Mouse (Mus musculus): Measurements from ENCODE around the gene Ascl3. TPM values are rescaled to one million over a fixed set of nuclear protein-coding genes. Genes with fewer than 3 reads are reported as not detected.

The Ascl3 gene
- polyA plus RNA-seq, 1 experiment = 0.92 TPM

DNA sequence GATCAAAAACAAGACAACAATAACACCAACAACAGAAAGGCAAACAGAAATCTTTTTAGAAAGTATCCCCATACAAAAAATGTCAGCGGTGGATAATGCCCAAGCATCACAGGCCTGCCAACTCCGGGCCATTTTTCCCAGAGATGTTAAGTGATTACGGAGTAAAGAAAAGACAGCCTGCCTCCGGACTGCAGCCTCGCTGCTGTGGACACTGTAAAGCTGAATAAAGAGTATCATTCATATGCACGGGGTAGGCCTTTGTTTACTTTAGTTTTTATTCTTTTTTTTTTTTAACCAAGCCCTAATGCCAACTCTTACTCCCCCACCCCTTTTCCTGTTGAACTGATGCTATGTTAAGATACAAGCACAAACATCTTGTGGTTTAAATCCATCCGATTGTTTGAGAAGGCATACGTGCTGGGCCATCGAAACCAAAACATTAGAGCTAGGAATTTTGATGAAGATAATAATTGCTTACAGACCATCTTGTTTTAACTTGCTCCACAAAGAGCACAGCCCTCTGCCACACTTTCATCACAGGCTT is 44.9 kb downstream of the Ascl3 start:
- Histone ChIP-seq H3K4me3 (ENCODE audit: insufficient read depth, low read depth, low read length) (no peak overlapping the region), H3K36me3 (ENCODE audit: control insufficient read depth, insufficient read depth, low read length) (no peaks in the 10 kb centered on the region), H3K27me3 (replicated peaks; ENCODE audit: control insufficient read depth, insufficient read depth, low read length) (no peaks in the 10 kb centered on the region), H3K27ac (ENCODE audit: insufficient read depth, low read depth, low read length) (no peak overlapping the region), H3K4me1 (ENCODE audit: control insufficient read depth, insufficient read depth, low read length) (no peaks in the 10 kb centered on the region)
- no peak for DNase-seq
- WGBS = 50% methylated on average over 9 of the region's 9 CpGs
- TF ChIP-seq CTCF (conservative IDR thresholded peaks at IDR 0.05; ENCODE audit: insufficient read depth, insufficient read length, low read depth, low read length) (no peak), POLR2A (IDR thresholded peaks at IDR 0.05; ENCODE audit: low read depth, low read length) (no peak)

DNA sequence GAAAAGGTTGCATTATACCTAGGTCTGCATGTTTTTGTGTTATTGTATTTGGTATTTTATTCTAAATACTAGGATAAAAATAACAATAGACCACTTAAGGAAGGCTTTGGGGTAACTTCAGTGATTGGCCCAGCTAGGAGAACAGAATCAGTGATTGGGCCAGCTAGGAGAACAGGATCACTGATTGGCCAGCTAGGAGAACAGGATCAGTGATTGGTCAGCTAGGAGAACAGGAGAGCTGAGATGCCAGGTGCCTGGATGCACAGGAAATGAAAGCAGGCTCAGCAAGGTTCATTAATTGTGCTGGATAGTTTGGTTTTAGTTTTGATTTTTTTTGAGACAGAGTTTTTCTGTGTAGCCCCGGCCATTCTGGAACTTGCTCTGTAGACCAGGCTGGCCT is 50.6 kb downstream of the Ascl3 start:
- TF ChIP-seq CTCF (conservative IDR thresholded peaks at IDR 0.05; ENCODE audit: insufficient read depth, insufficient read length, low read depth, low read length) (no peak), POLR2A (IDR thresholded peaks at IDR 0.05; ENCODE audit: low read depth, low read length) (no peak)
- Histone ChIP-seq H3K27ac (ENCODE audit: insufficient read depth, low read depth, low read length) (no peak overlapping the region), H3K27me3 (replicated peaks; ENCODE audit: control insufficient read depth, insufficient read depth, low read length) (no peaks in the 10 kb centered on the region), H3K4me1 (ENCODE audit: control insufficient read depth, insufficient read depth, low read length) (no peaks in the 10 kb centered on the region), H3K36me3 (ENCODE audit: control insufficient read depth, insufficient read depth, low read length) (no peaks in the 10 kb centered on the region), H3K4me3 (ENCODE audit: insufficient read depth, low read depth, low read length) (no peak overlapping the region)
- 97% methylated on average over 1 of the region's 1 CpGs for WGBS
- DNase-seq = no peak

GRCm38 (mm10) chr7:109680284-109680683 is 51.2 kb downstream of the Ascl3 start:
- TF ChIP-seq POLR2A (IDR thresholded peaks at IDR 0.05; ENCODE audit: low read depth, low read length) = no peak
- TF ChIP-seq CTCF (conservative IDR thresholded peaks at IDR 0.05; ENCODE audit: insufficient read depth, insufficient read length, low read depth, low read length) = no peak
- WGBS = 98% methylated on average over 2 of the region's 2 CpGs

More at GRCm38 (mm10) chr7:109680284-109680683, 51.2 kb downstream of the Ascl3 start:
- Histone ChIP-seq H3K4me3 (ENCODE audit: insufficient read depth, low read depth, low read length) (no peak overlapping the region), H3K4me1 (ENCODE audit: control insufficient read depth, insufficient read depth, low read length) (no peaks in the 10 kb centered on the region), H3K27me3 (replicated peaks; ENCODE audit: control insufficient read depth, insufficient read depth, low read length) (no peaks in the 10 kb centered on the region), H3K36me3 (ENCODE audit: control insufficient read depth, insufficient read depth, low read length) (no peaks in the 10 kb centered on the region), H3K27ac (ENCODE audit: insufficient read depth, low read depth, low read length) (no peak overlapping the region)
- no peak for DNase-seq

Other genes starting within 250 kb of the Ascl3 start
- 0.03 and 0.04 TPM in 2 replicates for gene Trim66, start 223.6 kb downstream of the Ascl3 start, polyA plus RNA-seq (2012; rRNA removed)
- gene Rpl27a, start 212.6 kb downstream of the Ascl3 start, polyA plus RNA-seq (2012; rRNA removed) = 278 and 374 TPM in 2 replicates
- gene St5, start 28.1 kb downstream of the Ascl3 start, polyA plus RNA-seq (2012; rRNA removed) = 39.5 and 47.6 TPM in 2 replicates
- gene Akip1, start 28.0 kb downstream of the Ascl3 start, polyA plus RNA-seq (2012; rRNA removed) = 24.7 and 29.8 TPM in 2 replicates
- gene BC051019, start 7.9 kb downstream of the Ascl3 start, polyA plus RNA-seq (2012; rRNA removed) = 0.08 TPM in 1 of 2 replicates, not detected in the other
- 65.8 and 74.5 TPM in 2 replicates for gene Tmem9b, start 21.1 kb upstream of the Ascl3 start, polyA plus RNA-seq (2012; rRNA removed)
- 1.6 and 1.7 TPM in 2 replicates for gene Nrip3, start 50.3 kb upstream of the Ascl3 start, polyA plus RNA-seq (2012; rRNA removed)
- 0.28 and 0.37 TPM in 2 replicates for gene Scube2, start 134.0 kb upstream of the Ascl3 start, polyA plus RNA-seq (2012; rRNA removed)
- gene Dennd5a, start 228.7 kb upstream of the Ascl3 start, polyA plus RNA-seq (2012; rRNA removed) = 66.6 and 67.6 TPM in 2 replicates

Data from kidney, adult 2 months (tissue).